Mouse (Mus musculus): Measurements from ENCODE around the gene Slc5a5. TPM values are rescaled to one million over a fixed set of nuclear protein-coding genes. Genes with fewer than 3 reads are reported as not detected.

Slc5a5 gene
- total RNA-seq, 2 experiments from 2014 or later, result 5.9 to 8.0 TPM

DNA sequence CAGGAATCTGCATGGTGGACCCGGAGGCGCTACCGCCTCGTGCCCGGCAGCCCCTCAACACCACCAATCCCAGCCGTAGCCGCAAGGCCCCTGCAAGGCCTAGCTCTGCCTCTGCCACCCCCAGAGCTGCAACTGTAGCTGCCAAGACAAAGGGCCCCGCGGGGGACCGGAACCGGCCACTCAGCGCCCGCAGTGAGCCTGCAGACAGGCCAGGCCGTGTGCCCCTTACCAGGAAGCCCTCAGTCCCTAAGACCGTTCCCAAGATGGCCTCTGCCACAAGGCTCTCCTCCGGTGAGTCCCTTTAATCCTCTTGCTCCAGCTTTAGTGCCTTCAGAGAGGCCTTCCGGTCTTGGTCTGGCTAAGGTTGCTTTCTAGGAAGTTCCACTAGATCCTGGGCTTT lies 22.1 kb upstream of the Slc5a5 start:
- no peak for TF ChIP-seq CTCF (conservative IDR thresholded peaks at IDR 0.05)
- Histone ChIP-seq H3K27ac (peak overlapping the region; percentile 76), H3K4me3 (no peak overlapping the region)
- DNase-seq (ENCODE audit: low spot score in 2 of 2), result no peak

DNA sequence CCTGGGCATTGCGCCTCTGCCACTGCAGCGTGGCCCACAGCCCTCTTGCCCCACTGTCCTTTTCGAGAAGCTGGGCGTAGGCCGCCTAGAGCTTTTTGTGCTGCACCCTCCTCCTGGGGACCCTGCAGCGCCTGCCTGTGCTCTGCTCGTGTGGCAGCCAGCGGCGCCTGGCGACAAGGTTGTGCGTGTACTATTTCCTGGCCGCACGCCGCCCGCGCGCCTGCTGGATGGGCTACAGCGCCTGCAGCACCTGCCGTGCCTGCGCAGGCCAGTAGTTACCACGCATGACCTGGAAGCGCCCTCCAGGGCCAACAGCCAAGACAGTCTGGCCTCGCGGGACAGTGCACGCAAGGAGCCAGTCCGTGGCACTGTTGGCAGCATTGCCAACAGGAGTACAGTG lies 21.0 kb upstream of the Slc5a5 start:
- DNase-seq (ENCODE audit: low spot score in 2 of 2), result no peak
- no peak for TF ChIP-seq CTCF (conservative IDR thresholded peaks at IDR 0.05)
- H3K27ac ChIP-seq, result peak overlapping the region; percentile 76
- no peak overlapping the region for H3K4me3 ChIP-seq

DNA sequence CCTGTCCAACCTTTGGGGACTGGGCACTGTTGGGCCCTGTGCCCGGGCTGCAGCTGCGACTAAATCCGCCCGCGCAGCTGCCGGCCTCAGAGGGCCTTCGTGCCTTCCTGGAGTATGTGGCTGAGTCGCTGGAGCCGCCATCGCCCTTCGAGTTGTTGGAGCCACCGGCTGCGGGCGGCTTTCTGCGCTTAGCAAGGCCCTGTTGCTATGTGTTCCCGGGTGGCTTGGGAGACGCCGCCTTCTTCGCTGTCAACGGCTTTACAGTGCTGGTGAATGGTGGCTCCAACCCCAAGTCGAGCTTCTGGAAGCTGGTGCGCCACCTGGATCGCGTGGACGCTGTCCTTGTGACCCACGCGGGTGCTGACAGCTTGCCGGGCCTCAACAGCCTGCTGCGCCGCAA lies 20.4 kb upstream of the Slc5a5 start:
- Histone ChIP-seq H3K4me3 (no peak overlapping the region), H3K27ac (peak overlapping the region; percentile 76)
- no peak for TF ChIP-seq CTCF (conservative IDR thresholded peaks at IDR 0.05)
- DNase-seq (ENCODE audit: low spot score in 2 of 2), result no peak

DNA sequence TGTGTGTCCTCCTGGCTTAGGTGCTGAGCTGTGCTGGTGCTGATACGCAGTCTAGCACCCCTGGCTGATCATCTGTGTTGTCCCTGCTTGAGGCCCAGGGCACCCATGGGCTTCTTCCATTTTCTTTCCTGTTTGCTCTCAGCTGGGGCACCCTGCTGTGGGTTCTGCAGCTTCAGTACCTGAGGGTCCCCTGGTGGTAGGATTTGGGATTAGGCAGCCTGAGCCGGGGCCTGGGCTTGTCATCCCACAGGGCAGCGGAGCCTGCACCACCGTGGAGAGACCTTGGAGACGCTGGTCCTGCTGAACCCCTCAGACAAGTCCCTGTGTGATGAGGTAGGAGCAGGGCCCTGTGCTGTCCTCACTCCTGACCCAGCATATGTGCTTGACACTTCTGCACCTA lies 19.0 kb upstream of the Slc5a5 start:
- no peak for DNase-seq (ENCODE audit: low spot score in 2 of 2)
- TF ChIP-seq CTCF (conservative IDR thresholded peaks at IDR 0.05), result peak; percentile 63
- no peak overlapping the region for H3K27ac ChIP-seq

DNA sequence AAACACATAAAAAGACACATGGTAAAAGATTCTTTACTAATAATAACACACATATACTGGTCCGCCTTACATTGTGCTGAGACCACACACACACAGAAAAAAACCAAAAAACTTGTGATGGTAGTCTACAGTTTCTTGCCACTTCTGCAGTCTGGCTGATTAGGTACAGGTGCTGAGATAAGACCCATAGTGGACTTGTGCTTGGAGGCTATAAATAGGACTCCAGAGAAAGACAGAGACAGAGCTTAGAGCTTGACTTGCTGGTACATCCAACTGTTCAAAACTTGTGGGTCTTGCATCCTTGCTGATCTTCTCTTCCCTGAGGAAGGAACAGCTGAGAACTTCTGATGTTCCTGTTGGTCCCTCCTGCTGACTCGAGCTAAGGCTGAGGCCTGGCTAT lies 15.0 kb upstream of the Slc5a5 start:
- no peak for DNase-seq (ENCODE audit: low spot score in 2 of 2)
- TF ChIP-seq CTCF (conservative IDR thresholded peaks at IDR 0.05), result no peak

More for the DNA sequence above, 19.0 kb upstream of the Slc5a5 start:
- no peak overlapping the region for H3K4me3 ChIP-seq

GRCm38 (mm10) chr8:70905831-70906736 lies 13.5 kb upstream of the Slc5a5 start, which contains the start of gene Map1s:
Gene Map1s (plus strand): TSS chr8:70905932.
- TF ChIP-seq CTCF (conservative IDR thresholded peaks at IDR 0.05), result 0 out of 2 replicates have a peak, but pooled peaks have one; percentile 19
- Histone ChIP-seq H3K4me3 (peak within 1 kb of the TSS; percentile 85), H3K27ac (peak within 1 kb of the TSS; percentile 95)
- DNase-seq (ENCODE audit: low spot score in 2 of 2), result peak; percentile 83 to 85

More for the DNA sequence above, 15.0 kb upstream of the Slc5a5 start:
- Histone ChIP-seq H3K4me3 (no peak overlapping the region), H3K27ac (no peak overlapping the region)

DNA sequence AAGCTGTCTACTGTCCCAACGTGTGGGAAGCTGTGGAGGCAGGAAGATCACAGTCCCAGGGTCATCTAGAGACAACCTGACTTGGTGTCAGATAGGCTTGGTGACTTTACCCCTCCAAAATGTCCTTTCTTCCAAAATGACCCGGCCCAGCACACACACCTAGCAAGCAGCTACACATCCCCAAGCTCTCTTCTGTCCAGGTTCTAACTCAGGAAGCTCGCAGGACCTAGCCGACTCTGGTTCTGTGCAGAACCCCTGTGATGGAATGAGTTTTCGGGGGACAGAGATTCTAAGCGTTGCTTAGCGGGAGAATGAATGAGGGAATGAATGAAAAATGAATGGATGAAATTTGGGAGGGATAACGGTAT lies 12.9 kb upstream of the Slc5a5 start:
- no peak for DNase-seq (ENCODE audit: low spot score in 2 of 2)
- Histone ChIP-seq H3K4me3 (peak overlapping the region; percentile 85), H3K27ac (peak overlapping the region; percentile 95)
- no peak for TF ChIP-seq CTCF (conservative IDR thresholded peaks at IDR 0.05)

DNA sequence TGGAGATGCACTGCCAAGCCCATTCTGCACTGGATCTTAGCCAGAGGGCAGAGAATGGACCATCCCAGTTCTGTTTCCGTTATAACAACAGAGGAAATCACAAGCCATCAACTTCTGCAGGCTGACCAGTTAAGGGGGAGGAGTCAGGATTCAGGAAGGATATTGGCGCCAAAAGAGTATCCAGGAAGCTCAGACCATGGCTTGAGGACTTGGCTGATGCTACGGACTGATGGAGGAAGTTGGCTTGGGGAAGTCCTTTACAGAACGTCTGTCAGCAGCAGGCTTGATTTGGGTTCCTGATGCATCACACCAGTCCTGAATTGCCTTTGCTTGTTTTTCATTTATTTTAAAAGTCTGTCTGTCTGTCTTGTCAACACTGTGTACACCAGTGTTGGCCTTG lies 12.0 kb upstream of the Slc5a5 start:
- no peak overlapping the region for H3K4me3 ChIP-seq
- H3K27ac ChIP-seq, result no peak overlapping the region
- TF ChIP-seq CTCF (conservative IDR thresholded peaks at IDR 0.05), result no peak
- no peak for DNase-seq (ENCODE audit: low spot score in 2 of 2)

- no peak for DNase-seq (ENCODE audit: low spot score in 2 of 2)
- Histone ChIP-seq H3K4me3 (no peak overlapping the region), H3K27ac (no peak overlapping the region)
- no peak for TF ChIP-seq CTCF (conservative IDR thresholded peaks at IDR 0.05)
These were observed 11.0 kb upstream of the Slc5a5 start for GRCm38 (mm10) chr8:70903582-70903981.

- DNase-seq (ENCODE audit: low spot score in 2 of 2), result no peak
- H3K4me3 ChIP-seq, result no peak overlapping the region
- TF ChIP-seq CTCF (conservative IDR thresholded peaks at IDR 0.05), result no peak
- H3K27ac ChIP-seq, result no peak overlapping the region
These were observed 10.6 kb upstream of the Slc5a5 start for GRCm38 (mm10) chr8:70903112-70903511.

DNA sequence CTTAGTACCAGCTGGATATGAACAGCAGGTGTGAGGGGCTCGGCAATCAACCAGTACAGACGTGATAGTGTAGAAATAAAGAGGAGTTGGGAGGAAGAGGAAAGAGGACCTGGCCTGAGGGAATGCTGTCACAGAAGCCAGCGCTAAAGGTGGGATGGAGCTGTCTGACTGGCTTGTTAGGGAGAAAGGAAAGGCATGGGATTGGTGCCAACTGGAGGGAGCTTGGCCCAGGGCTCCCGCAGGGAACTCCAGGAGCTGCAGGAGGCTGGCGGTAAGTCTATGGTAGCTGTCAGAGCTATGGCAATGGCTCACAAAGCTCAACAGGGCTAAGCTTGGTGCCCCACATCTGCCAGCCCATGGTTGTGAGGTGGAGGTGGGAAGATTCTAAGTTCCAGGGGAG lies 9.7 kb upstream of the Slc5a5 start:
- DNase-seq (ENCODE audit: low spot score in 2 of 2), result no peak
- H3K4me3 ChIP-seq, result no peak overlapping the region
- no peak overlapping the region for H3K27ac ChIP-seq
- TF ChIP-seq CTCF (conservative IDR thresholded peaks at IDR 0.05), result no peak

- no peak overlapping the region for H3K4me3 ChIP-seq
- no peak for DNase-seq (ENCODE audit: low spot score in 2 of 2)
- TF ChIP-seq CTCF (conservative IDR thresholded peaks at IDR 0.05), result no peak
- no peak overlapping the region for H3K27ac ChIP-seq
These were observed 8.4 kb upstream of the Slc5a5 start for GRCm38 (mm10) chr8:70900872-70901387.

DNA sequence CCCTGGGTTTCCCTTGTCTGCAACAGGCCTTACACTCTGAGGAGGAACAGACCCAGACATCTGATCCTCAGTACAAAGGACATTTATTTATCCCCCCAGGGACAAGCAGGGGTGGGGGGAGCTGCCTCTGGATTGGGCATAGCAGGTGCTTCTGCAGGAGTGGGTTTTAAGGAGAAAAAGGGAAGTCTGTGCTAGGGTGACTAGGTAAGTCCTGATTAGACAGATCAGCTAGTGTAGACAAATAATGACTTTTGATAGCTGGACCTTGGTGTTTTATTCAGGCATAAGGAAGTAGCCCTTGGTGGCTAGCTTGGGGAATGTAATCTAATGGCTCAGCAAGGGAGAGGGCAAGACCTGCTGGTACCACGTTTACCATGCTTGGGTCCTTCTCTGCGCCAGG lies 6.7 kb upstream of the Slc5a5 start:
- DNase-seq (ENCODE audit: low spot score in 2 of 2), result no peak
- H3K27ac ChIP-seq, result no peak overlapping the region
- no peak overlapping the region for H3K4me3 ChIP-seq
- no peak for TF ChIP-seq CTCF (conservative IDR thresholded peaks at IDR 0.05)

All from layer of hippocampus, adult 2 months (tissue).